Mouse (Mus musculus): ENCODE measurements at regions not wholly inside any gene's neighbourhood (a gene's known extent, or its start where the extent isn't known, plus 50 kb on each side); places are given as distances from the start of the nearest gene placed in this dataset.

GRCm38 (mm10) chr10:55416304-55416703 lies 690.4 kb upstream of the Msl3l2 start:
- no peak for DNase-seq

- peak; percentile 6 for DNase-seq
Observed at GRCm38 (mm10) chr10:55416769-55417168, 689.9 kb upstream of the Msl3l2 start.

- DNase-seq = no peak
Observed at GRCm38 (mm10) chr10:55422391-55422790, 684.3 kb upstream of the Msl3l2 start.

GRCm38 (mm10) chr10:55424943-55425342 lies 681.8 kb upstream of the Msl3l2 start:
- no peak for DNase-seq
